Mouse (Mus musculus): ENCODE measurements around the gene Tbc1d10c. TPM values are rescaled to one million over a fixed set of nuclear protein-coding genes. Genes with fewer than 3 reads are reported as not detected.

The Tbc1d10c gene
- polyA plus RNA-seq, 1 experiment, result 266 TPM

DNA sequence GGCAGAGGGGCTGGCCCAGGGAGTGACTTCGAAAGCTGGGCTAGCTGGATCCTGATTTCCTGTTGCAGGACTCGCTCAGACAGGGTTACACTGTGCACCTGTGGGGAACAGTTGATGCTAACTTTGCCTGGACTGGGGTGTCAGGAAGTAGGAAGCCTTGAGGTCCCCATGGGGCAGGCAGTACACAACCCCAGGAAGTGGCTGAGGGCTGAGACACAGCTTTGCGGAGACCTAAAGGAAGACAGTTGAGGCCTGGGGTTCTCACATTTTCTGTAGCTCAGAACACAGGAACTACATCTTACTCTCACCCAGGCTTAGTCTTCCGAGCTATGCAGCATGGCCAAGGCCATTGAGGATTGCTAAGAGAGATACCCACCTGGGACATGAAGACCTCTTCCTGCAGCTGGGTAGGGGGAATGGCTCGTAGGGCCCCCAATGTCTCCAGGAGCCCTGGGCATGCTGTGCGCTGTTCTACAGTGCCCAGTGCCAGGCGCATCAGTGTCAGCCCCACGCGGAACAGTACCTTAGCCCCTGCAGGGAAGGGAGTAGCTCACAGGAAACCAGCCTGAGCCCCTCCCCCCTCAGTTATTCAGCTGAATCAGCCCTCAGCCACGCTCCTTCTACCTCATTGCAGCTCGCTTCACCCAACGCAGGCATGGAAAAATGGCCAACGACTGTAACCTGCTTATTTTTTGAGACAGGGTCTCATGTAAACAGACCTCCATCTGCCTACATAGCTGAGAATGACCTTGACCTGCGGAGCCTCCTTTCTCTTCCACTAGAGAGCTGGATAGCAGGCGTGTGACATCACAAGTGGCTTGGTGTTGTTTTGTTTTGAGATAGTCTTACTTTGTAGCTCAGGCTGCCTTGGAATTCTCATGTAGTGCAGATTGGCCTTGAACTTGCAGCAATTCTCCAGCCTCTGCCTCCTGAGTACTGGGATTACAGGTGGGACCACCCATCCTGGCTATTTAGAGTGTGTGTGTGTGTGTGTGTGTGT is 5.8 kb downstream of the Tbc1d10c start:
- 9% methylated on average over 15 of the region's 15 CpGs for WGBS
- peaks cover 52% of the 10 kb centered on the region for H3K36me3 ChIP-seq (ENCODE audit: control insufficient read depth, insufficient read depth, low read length)
- H3K4me1 ChIP-seq (ENCODE audit: control insufficient read depth, insufficient read depth, insufficient read length), result peaks cover 59% of the 10 kb centered on the region
- H3K4me3 ChIP-seq (ENCODE audit: extremely low read depth, insufficient read depth, insufficient read length), result peak overlapping the region; percentile 12; the same call in 1 of the 2 replicates
- peak in 1 of 2 experiments; percentile 82 for DNase-seq (ENCODE audit: low read depth in 1 of 2, low spot score in 2 of 2)
- H3K27me3 ChIP-seq (ENCODE audit: control insufficient read depth, insufficient read depth, low read length), result no peaks in the 10 kb centered on the region
- no peak; the same call in 1 of the 2 replicates for TF ChIP-seq POLR2A (IDR thresholded peaks at IDR 0.05; ENCODE audit: low read depth, low read length)
- no peak for TF ChIP-seq CTCF (IDR thresholded peaks at IDR 0.05; ENCODE audit: extremely low read depth, insufficient read depth, insufficient read length, insufficient replicate concordance)
- peak overlapping the region; percentile 94 for H3K27ac ChIP-seq (ENCODE audit: insufficient read depth, low read length)

DNA sequence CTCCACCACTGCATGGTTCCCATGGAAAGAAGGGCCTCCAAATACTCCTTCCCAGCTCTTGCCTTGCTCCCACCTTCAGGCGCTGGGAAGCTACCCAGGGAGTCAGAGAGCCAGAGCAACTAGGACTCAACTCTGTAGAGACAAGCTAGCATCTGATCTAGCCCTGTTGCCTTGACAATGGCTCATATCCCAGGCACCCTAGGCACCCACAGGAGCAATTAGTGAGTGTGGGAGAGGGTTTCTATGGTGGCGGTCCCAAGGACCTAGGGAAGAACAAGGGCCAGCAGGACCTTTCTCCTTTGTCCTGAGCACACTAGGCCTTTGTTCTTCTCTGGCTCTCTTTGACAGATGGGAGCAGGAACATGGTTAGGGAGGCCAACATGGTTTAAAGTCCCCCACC is 7.4 kb downstream of the Tbc1d10c start:
- H3K36me3 ChIP-seq (ENCODE audit: control insufficient read depth, insufficient read depth, low read length), result peaks cover 47% of the 10 kb centered on the region
- H3K4me3 ChIP-seq (ENCODE audit: extremely low read depth, insufficient read depth, insufficient read length), result no peak overlapping the region
- DNase-seq (ENCODE audit: low read depth in 1 of 2, low spot score in 2 of 2), result no peak
- H3K4me1 ChIP-seq (ENCODE audit: control insufficient read depth, insufficient read depth, insufficient read length), result peaks cover 55% of the 10 kb centered on the region
- TF ChIP-seq POLR2A (IDR thresholded peaks at IDR 0.05; ENCODE audit: low read depth, low read length), result no peak
- no peak for TF ChIP-seq CTCF (IDR thresholded peaks at IDR 0.05; ENCODE audit: extremely low read depth, insufficient read depth, insufficient read length, insufficient replicate concordance)
- 82% methylated on average over 2 of the region's 2 CpGs for WGBS
- peak overlapping the region; percentile 94; the same call in 1 of the 2 replicates for H3K27ac ChIP-seq (ENCODE audit: insufficient read depth, low read length)
- no peaks in the 10 kb centered on the region for H3K27me3 ChIP-seq (ENCODE audit: control insufficient read depth, insufficient read depth, low read length)

DNA sequence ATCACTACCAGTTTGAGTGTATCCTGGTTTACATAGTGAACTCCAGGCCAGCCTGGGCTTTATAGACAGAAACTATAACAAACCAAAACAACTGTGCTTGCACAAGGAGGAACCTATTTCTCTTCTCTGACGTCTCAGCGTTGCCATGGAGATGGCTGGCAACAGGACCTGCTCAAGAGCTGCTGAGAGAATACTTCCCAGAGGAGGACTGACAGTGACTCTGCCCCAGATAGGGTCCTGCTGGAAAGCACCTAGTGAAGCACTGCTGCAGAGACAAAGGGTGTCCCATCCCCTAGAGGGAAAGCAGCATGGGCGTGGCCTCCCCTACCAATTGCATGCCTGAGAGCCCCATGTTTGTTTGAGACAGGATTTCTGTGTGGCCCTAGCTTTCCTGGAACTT is 9.2 kb downstream of the Tbc1d10c start:
- no peak overlapping the region for H3K4me3 ChIP-seq (ENCODE audit: extremely low read depth, insufficient read depth, insufficient read length)
- H3K27me3 ChIP-seq (ENCODE audit: control insufficient read depth, insufficient read depth, low read length), result no peaks in the 10 kb centered on the region
- H3K4me1 ChIP-seq (ENCODE audit: control insufficient read depth, insufficient read depth, insufficient read length), result peaks cover 40% of the 10 kb centered on the region
- H3K27ac ChIP-seq (ENCODE audit: insufficient read depth, low read length), result peak overlapping the region; percentile 50
- DNase-seq (ENCODE audit: low read depth in 1 of 2, low spot score in 2 of 2), result peak; percentile 79 to 85
- 35% methylated on average over 3 of the region's 3 CpGs for WGBS
- TF ChIP-seq POLR2A (IDR thresholded peaks at IDR 0.05; ENCODE audit: low read depth, low read length), result no peak
- TF ChIP-seq CTCF (IDR thresholded peaks at IDR 0.05; ENCODE audit: extremely low read depth, insufficient read depth, insufficient read length, insufficient replicate concordance), result no peak
- peaks cover 39% of the 10 kb centered on the region for H3K36me3 ChIP-seq (ENCODE audit: control insufficient read depth, insufficient read depth, low read length)

DNA sequence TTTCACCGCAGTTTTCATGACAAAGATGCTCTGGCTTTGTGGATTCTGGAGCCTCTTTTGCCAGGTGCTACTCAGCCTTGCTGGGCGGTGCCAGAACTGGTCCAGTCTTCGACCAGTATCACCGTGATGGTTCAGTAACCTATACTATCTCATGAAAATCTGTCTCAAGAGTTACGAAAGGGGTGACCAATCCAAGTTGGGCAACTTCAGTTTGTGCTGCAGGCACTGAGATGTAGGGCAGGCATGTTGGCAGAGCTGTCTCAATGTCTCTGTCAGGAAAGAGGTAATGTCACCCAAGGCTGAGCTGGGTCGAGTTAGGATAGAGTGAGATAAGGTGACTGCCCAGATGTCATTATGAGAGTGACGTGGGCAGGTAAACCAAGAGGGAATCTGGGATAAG is 10.7 kb downstream of the Tbc1d10c start:
- Histone ChIP-seq H3K27me3 (ENCODE audit: control insufficient read depth, insufficient read depth, low read length) (no peaks in the 10 kb centered on the region), H3K4me1 (ENCODE audit: control insufficient read depth, insufficient read depth, insufficient read length) (peaks cover 27% of the 10 kb centered on the region), H3K27ac (ENCODE audit: insufficient read depth, low read length) (no peak overlapping the region), H3K36me3 (ENCODE audit: control insufficient read depth, insufficient read depth, low read length) (peaks cover 33% of the 10 kb centered on the region), H3K4me3 (ENCODE audit: extremely low read depth, insufficient read depth, insufficient read length) (no peak overlapping the region)
- 93% methylated on average over 7 of the region's 7 CpGs for WGBS
- TF ChIP-seq CTCF (IDR thresholded peaks at IDR 0.05; ENCODE audit: extremely low read depth, insufficient read depth, insufficient read length, insufficient replicate concordance) (no peak), POLR2A (IDR thresholded peaks at IDR 0.05; ENCODE audit: low read depth, low read length) (no peak)
- no peak for DNase-seq (ENCODE audit: low read depth in 1 of 2, low spot score in 2 of 2)

DNA sequence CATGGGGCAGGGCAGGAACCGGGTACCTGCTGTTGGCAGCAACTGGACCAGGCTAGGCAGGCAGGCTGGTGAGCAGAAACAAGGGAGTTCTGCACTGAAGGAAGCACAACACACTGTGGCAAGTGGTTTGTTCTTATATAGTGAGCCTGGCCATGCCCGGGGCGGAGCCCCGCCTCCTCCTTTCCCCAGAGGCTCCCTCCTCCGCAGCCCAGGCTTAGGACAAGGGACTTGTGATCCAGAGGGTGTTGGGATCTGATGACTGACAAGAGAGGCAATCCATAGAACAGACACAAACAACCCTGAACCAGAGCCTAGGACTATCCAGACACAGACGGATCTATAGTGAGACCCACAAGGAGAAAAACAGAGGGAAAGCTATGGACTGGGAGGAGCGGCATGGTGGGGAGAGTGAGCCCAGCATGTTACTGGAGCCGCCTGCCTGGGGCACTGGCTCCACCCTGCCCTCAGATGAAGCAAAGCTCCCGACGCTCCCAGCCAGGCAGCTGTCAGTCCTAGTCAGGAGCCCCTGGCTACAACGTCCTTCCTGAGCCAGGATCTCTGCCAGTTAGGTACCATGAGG is 15.6 kb downstream of the Tbc1d10c start, which contains the start of gene Carns1:
Carns1 (minus strand) TSS at position 112 of the 580 bp plus-strand sequence.
- 73% methylated on average over 11 of the region's 11 CpGs for WGBS

DNA sequence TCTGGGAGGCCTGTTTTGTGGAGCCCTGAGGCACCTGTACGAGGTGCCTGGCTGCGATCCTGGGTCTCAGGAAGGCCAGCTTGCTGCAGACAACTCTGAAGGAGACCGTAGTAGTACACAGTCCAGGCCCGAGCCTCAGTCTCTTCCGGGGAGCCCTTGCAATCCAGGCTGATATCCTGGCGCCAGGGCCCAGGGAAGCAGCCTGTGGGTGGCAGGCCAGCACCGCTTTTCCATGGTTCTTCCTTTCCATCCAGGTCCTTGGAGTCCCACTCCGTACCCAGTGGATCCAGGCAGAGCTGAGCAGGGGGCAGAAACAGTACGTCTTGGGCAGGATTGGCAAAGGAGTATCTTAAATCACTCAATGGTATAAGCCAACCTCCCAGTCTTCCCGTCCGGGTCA is 18.2 kb downstream of the Tbc1d10c start:
- H3K4me3 ChIP-seq (ENCODE audit: extremely low read depth, insufficient read depth, insufficient read length), result no peak overlapping the region
- TF ChIP-seq POLR2A (IDR thresholded peaks at IDR 0.05; ENCODE audit: low read depth, low read length) (no peak), CTCF (IDR thresholded peaks at IDR 0.05; ENCODE audit: extremely low read depth, insufficient read depth, insufficient read length, insufficient replicate concordance) (no peak)
- DNase-seq (ENCODE audit: low read depth in 1 of 2, low spot score in 2 of 2), result no peak
- H3K4me1 ChIP-seq (ENCODE audit: control insufficient read depth, insufficient read depth, insufficient read length), result peaks cover 27% of the 10 kb centered on the region
- H3K36me3 ChIP-seq (ENCODE audit: control insufficient read depth, insufficient read depth, low read length), result no peaks in the 10 kb centered on the region; the same call in 1 of the 2 replicates
- 89% methylated on average over 11 of the region's 11 CpGs for WGBS
- no peak overlapping the region for H3K27ac ChIP-seq (ENCODE audit: insufficient read depth, low read length)
- H3K27me3 ChIP-seq (ENCODE audit: control insufficient read depth, insufficient read depth, low read length), result no peaks in the 10 kb centered on the region

More for the DNA sequence above, 15.6 kb downstream of the Tbc1d10c start, which contains the start of gene Carns1:
- no peak for DNase-seq (ENCODE audit: low read depth in 1 of 2, low spot score in 2 of 2)
- Histone ChIP-seq H3K4me1 (ENCODE audit: control insufficient read depth, insufficient read depth, insufficient read length) (peaks cover 19% of the 10 kb centered on the region; the same call in 1 of the 2 replicates), H3K27ac (ENCODE audit: insufficient read depth, low read length) (no peak within 1 kb of the TSS), H3K4me3 (ENCODE audit: extremely low read depth, insufficient read depth, insufficient read length) (no peak within 1 kb of the TSS), H3K27me3 (ENCODE audit: control insufficient read depth, insufficient read depth, low read length) (no peaks in the 10 kb centered on the region), H3K36me3 (ENCODE audit: control insufficient read depth, insufficient read depth, low read length) (peaks cover 7% of the 10 kb centered on the region)
- TF ChIP-seq CTCF (IDR thresholded peaks at IDR 0.05; ENCODE audit: extremely low read depth, insufficient read depth, insufficient read length, insufficient replicate concordance) (no peak), POLR2A (IDR thresholded peaks at IDR 0.05; ENCODE audit: low read depth, low read length) (no peak)
